Mouse (Mus musculus) T-helper 1 cell (primary cell): ENCODE measurements around the gene Tspear.
"Not testable (repeated sequence)": the region's sequence is repeated elsewhere in the genome, so short reads cannot be mapped to it uniquely, and the experiment has no call there.

Experiments used
- in situ Hi-C: fragments of 300-600 bp; cut with MboI, MseI; formaldehyde crosslinking; loops from one replicate; pipeline ENCODE4 v1.15.1; 2025; ENCODE audit warnings: high pct_unique_total_duplicates

Gene Tspear

GRCm38 (mm10) chr10:77709831-77710230 lies 23.5 kb downstream of the Tspear start:
- in situ Hi-C loops = loop anchor here (25.0 kb wide), 1 partner anchor 1027 kb away; no protein-coding TSS in a partner anchor

- in situ Hi-C loops = loop anchor here (25.0 kb wide), 1 partner anchor 1026 kb away; no protein-coding TSS in a partner anchor
Measured at GRCm38 (mm10) chr10:77711157-77711556, 24.8 kb downstream of the Tspear start, which contains the start of gene Gm10024. Gm10024 (plus strand) TSS chr10:77711457.

- in situ Hi-C loops = loop anchor here (25.0 kb wide), 1 partner anchor 1024 kb away; no protein-coding TSS in a partner anchor
Measured at GRCm38 (mm10) chr10:77713734-77714133, 27.4 kb downstream of the Tspear start.

- in situ Hi-C loops = loop anchor here (25.0 kb wide), 1 partner anchor 1022 kb away; no protein-coding TSS in a partner anchor
Measured at GRCm38 (mm10) chr10:77715507-77715906, 29.1 kb downstream of the Tspear start, which contains the start of gene Gm10142. Gm10142 (plus strand) TSS chr10:77715807.

- in situ Hi-C loops = loop anchor here (25.0 kb wide), 1 partner anchor 1017 kb away; no protein-coding TSS in a partner anchor
Measured at GRCm38 (mm10) chr10:77720299-77720698, 33.9 kb downstream of the Tspear start, which contains the start of gene Krtap12-1. Krtap12-1 (plus strand) TSS chr10:77720599.

- in situ Hi-C loops = loop anchor here (25.0 kb wide), 1 partner anchor 1012 kb away; no protein-coding TSS in a partner anchor
Measured at GRCm38 (mm10) chr10:77724855-77725254, 38.5 kb downstream of the Tspear start.

GRCm38 (mm10) chr10:77726186-77726585 lies 39.8 kb downstream of the Tspear start, which contains the start of gene Gm10100:
Gm10100 (plus strand) TSS chr10:77726486.
- in situ Hi-C loops = no loop called here

- in situ Hi-C loops = no loop called here
Measured at GRCm38 (mm10) chr10:77728280-77728679, 41.9 kb downstream of the Tspear start.

- in situ Hi-C loops = no loop called here
Measured at GRCm38 (mm10) chr10:77729241-77729640, 42.9 kb downstream of the Tspear start.

GRCm38 (mm10) chr10:77735928-77736327 lies 49.6 kb downstream of the Tspear start:
- in situ Hi-C loops = no loop called here

GRCm38 (mm10) chr10:77738929-77739328 lies 52.6 kb downstream of the Tspear start:
- in situ Hi-C loops = no loop called here

GRCm38 (mm10) chr10:77741924-77742688 lies 55.7 kb downstream of the Tspear start, which contains the start of gene Gm18596:
Gm18596 (minus strand) TSS chr10:77742638.
- in situ Hi-C loops = not testable (repeated sequence)

GRCm38 (mm10) chr10:77750686-77751085 lies 64.3 kb downstream of the Tspear start:
- in situ Hi-C loops = not testable (repeated sequence)

- in situ Hi-C loops = not testable (repeated sequence)
Measured at GRCm38 (mm10) chr10:77751254-77751653, 64.9 kb downstream of the Tspear start, which contains the start of gene Gm9736. Gm9736 (minus strand) TSS chr10:77751354.

GRCm38 (mm10) chr10:77752312-77752711 lies 65.9 kb downstream of the Tspear start:
- in situ Hi-C loops = not testable (repeated sequence)

- in situ Hi-C loops = no loop called here
Measured at GRCm38 (mm10) chr10:77753448-77753847, 67.1 kb downstream of the Tspear start.

- in situ Hi-C loops = not testable (repeated sequence)
Measured at GRCm38 (mm10) chr10:77759582-77759981, 73.2 kb downstream of the Tspear start, which contains the start of gene Gm3233. Gm3233 (minus strand) TSS chr10:77759682.

GRCm38 (mm10) chr10:77769727-77770126 lies 83.4 kb downstream of the Tspear start:
- in situ Hi-C loops = no loop called here

GRCm38 (mm10) chr10:77771225-77771624 lies 84.9 kb downstream of the Tspear start, which contains the start of gene Gm3238:
Gm3238 (minus strand) TSS chr10:77771325.
- in situ Hi-C loops = not testable (repeated sequence)

GRCm38 (mm10) chr10:77772142-77772541 lies 85.8 kb downstream of the Tspear start:
- in situ Hi-C loops = not testable (repeated sequence)

- in situ Hi-C loops = not testable (repeated sequence)
Measured at GRCm38 (mm10) chr10:77776844-77777243, 90.5 kb downstream of the Tspear start, which contains the start of gene Gm7138. Gm7138 (minus strand) TSS chr10:77776944.

- in situ Hi-C loops = not testable (repeated sequence)
Measured at GRCm38 (mm10) chr10:77782442-77782841, 96.1 kb downstream of the Tspear start, which contains the start of gene Gm3250. Gm3250 (minus strand) TSS chr10:77782542.
